Mouse (Mus musculus): ENCODE data around the gene Uaca.

GRCm38 (mm10) chr9:60921831-60922230, 127.5 kb downstream of the Uaca start:
- TF ChIP-seq CTCF (IDR thresholded peaks at IDR 0.05) (no peak), POLR2A (IDR thresholded peaks at IDR 0.05; ENCODE audit: insufficient read depth, low read depth, low read length) (no peak)

Measured in heart, adult 2 months (tissue).